Mouse (Mus musculus) cerebellum, adult 11 months (tissue): ENCODE measurements around the gene Mettl16.

Source experiments
- DNase-seq: peaks from one replicate; pipeline ENCODE4 v3.0.0; 2022

Gene Mettl16

DNA sequence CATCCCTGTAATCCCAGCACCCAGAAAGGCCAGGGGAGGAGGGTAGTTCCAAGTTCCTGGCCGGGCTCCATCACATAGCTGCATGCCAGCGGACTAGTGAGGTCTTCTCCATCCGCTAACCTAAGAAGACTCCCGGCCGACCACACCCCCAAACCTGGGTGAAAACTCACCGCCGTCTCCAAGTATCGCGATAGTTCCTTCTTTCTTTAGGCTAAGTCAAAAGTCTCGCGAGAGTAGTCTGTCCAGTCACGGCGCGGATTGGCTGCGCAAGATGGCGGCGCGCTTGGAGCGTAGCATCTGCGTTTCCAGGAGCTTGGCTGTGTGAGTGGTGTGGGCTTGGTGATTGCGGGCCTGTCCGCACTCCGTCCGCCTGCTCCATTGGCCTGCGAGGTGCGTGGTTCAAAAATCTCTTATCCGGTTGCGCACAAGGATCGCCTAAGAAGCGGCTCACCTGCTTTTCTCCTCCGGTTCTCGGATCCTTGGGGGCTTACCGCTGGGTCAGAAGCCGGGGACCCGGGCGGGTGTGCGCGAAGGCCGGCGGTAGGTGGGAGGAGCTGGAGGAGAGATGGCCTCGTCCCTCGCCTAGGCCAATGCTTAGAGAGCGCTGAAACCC lies at the start of gene Mettl16:
Gene Mettl16 (plus strand): TSS at position 236 of the 613 bp plus-strand sequence.
- DNase-seq, result peak; percentile 92

- DNase-seq, result no peak
Observed at GRCm38 (mm10) chr11:74721141-74721540, 49.5 kb upstream of the Mettl16 start.

GRCm38 (mm10) chr11:74721971-74722370 lies 48.7 kb upstream of the Mettl16 start:
- no peak for DNase-seq

GRCm38 (mm10) chr11:74723357-74724234 lies 47.0 kb upstream of the Mettl16 start:
- DNase-seq, result peak; percentile 78

- DNase-seq, result peak; percentile 97
Observed at GRCm38 (mm10) chr11:74724235-74724791, 46.3 kb upstream of the Mettl16 start, which contains the start of gene Pafah1b1. Pafah1b1 (minus strand) TSS chr11:74724670.

- DNase-seq, result peak; percentile 33
Observed at GRCm38 (mm10) chr11:74725181-74725580, 45.4 kb upstream of the Mettl16 start.

- no peak for DNase-seq
Observed at GRCm38 (mm10) chr11:74734917-74735316, 35.7 kb upstream of the Mettl16 start.

DNA sequence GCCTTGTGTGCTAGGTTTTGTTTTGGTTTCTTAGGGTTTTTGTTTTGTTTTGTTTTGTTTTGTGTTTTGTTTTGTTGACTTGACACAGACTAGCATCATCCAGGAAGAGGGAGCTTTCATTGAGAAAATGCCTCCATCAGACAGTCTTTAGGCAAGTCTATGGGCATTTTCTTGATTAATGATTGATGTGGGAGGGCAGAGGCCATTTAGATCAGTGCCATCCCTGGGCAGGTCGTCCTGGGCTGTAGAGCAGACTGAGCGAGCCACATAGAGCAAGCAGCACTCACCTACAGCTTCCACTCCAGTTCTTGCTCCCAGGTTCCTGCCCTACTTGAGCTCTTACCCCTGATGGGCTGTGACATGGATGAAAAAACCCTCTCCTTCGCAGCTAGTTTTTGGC lies 32.8 kb upstream of the Mettl16 start:
- DNase-seq, result no peak

DNA sequence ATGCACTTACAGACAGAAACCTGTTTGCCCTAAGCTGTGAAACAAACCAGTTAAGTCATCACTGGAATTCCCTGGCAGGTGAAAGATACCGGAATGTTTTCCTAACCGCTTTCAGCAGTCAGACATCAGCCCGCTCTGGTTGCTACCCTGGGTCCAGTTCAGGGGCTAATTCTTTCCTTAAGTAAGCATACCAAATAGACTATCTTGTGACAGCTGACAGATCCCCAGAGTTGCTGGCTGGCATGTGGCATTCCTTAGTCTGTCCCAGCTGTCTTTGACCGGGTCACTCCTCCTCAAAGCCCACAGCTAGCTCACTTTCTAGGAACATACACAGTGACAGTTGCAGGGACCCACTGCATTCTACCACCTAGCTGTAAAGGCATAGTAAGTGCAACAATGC lies 22.6 kb upstream of the Mettl16 start:
- DNase-seq, result no peak

DNA sequence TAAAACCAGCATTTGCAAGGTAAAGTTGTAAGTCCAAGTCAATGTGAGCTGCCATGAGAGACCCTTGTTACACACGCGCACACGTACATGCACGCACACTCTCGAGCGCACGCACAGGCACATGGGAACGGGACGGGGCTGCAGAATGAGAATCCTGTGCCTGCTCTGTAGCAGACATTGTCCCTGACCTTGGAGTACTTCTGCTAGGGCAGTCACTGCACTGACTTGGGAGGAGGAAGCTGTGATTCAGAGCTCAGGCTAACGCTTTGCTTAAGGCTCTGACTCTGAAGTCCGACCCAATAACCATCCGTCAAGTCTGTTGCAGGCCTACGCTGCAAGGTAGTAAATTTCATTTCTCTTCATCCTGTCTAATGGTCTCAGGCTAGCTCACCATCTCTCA lies 21.4 kb upstream of the Mettl16 start:
- DNase-seq, result no peak

GRCm38 (mm10) chr11:74750662-74751351 lies 19.8 kb upstream of the Mettl16 start:
- DNase-seq, result no peak

GRCm38 (mm10) chr11:74751352-74752066 lies 19.1 kb upstream of the Mettl16 start:
- DNase-seq, result no peak

DNA sequence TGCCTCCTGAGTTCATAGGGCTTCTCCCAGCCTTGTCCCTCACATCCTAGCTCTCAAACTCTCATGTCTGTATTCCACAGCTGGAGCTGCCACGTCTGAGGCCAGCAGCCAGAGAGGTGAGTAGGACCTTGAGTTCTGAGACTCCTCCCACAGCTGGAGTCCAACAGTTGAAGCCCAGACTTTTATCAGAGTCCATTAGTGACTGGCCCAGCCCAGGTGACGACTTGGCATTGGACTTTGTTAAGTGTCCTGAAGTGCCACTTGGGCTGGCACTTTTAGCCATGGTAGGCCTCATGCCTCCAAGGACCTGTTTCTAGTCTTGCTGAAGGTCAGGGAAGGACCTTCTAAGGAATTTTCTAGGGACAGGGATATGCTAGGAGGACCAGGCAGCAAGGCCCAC lies 14.0 kb upstream of the Mettl16 start:
- no peak for DNase-seq

GRCm38 (mm10) chr11:74761011-74761705 lies 9.5 kb upstream of the Mettl16 start:
- DNase-seq, result no peak

DNA sequence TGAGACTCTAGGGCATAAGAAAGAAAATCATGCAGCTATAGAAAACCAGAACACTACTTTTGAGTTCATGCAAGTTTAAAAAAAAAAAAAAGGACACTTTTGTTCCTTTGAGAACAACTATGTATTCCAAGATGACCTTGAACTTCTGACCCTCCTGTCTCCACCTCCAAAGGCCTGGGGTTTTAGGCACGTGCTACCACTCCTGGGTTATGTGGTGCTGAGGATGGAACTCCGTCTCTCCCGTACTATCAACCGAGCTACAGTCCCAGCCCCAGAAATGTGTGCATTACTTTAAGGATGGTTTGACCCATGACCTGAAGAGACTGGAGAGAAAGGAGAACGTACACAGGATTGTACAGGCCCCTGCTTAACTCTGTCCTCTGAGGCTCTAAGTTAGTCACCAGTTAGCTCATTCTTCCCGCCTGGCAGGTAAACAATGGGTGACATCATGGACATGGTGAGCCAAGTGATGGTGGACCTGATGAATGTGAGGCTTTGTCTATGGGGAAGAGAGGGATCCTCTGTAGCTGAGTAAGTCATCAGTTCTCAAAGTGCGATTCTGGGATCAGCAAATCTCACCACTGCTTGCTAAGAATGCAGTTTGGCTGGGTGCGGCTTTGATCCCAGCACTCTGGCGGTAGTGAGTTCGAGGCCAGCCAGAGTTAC lies 6.5 kb upstream of the Mettl16 start:
- no peak for DNase-seq

DNA sequence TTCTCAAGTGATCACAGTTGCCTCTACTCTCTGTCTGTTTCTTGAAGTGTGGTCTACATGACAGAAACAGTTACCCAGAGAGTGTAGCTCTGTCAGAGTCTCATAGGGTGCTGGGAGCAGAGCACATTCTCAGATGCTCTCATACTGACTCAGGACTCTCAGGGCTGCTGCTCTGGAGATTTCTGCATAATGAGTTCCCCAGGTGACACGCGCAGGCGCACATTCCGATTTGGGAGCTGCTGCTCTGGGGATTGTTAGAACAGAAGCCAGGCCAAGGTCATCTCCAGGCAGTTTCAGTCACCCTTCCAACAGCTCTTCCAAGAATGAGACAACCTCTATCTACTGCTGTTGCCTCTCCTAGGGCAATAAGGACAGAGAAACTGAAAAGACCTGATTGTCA lies 3.2 kb upstream of the Mettl16 start:
- DNase-seq, result no peak

GRCm38 (mm10) chr11:74768045-74768444 lies 2.6 kb upstream of the Mettl16 start:
- DNase-seq, result no peak

GRCm38 (mm10) chr11:74770037-74770436 lies 593 bp upstream of the Mettl16 start:
- DNase-seq, result no peak

GRCm38 (mm10) chr11:74771234-74771633 lies 604 bp downstream of the Mettl16 start:
- peak; percentile 12 for DNase-seq

- DNase-seq, result no peak
Observed at GRCm38 (mm10) chr11:74771650-74772049, 1.0 kb downstream of the Mettl16 start.

DNA sequence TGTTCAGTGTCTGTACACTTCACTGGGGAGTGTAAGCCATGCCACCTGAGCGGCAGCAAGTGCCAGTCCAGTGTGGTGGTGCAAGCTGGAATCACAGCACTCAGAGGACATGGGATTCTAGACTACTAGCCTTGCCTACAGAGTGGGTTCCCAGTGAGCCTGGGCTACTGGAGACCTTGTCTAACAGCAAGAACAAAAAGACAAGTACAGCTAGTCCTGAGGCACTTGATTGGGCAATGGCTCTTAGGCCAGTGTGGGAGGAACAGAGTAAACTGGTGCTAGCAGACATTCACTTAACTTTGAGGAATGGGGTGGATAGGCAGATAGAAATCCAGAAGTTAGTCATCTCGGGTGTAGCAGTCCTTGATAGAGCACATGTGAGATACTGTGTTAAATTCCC lies 1.8 kb downstream of the Mettl16 start:
- no peak for DNase-seq
